Mouse (Mus musculus) myocyte (in vitro differentiated cells): ENCODE measurements around the gene Slc25a45.

ENCODE experiments used
- CEBPB ChIP-seq: IDR thresholded peaks from 2 replicates; pipeline ENCODE4 v1.6.1; 2011; ENCODE audit warnings: mild to moderate bottlenecking, moderate library complexity; ENCODE audit not compliant: poor library complexity, insufficient read depth, severe bottlenecking
- E2F4 ChIP-seq: IDR thresholded peaks from one replicate; pipeline ENCODE4 v1.6.1; 2011; ENCODE audit warnings: mild to moderate bottlenecking, control low read depth, moderate library complexity; ENCODE audit not compliant: insufficient read depth
- MAX ChIP-seq: IDR thresholded peaks from one replicate; pipeline ENCODE4 v1.6.1; 2011; ENCODE audit warnings: low read depth, mild to moderate bottlenecking, control low read depth
- POLR2A ChIP-seq: IDR thresholded peaks from one replicate; pipeline ENCODE4 v1.6.1; 2011; ENCODE audit warnings: low read depth, mild to moderate bottlenecking, control low read depth, moderate library complexity; ENCODE audit not compliant: insufficient read length
- POLR2AphosphoS2 ChIP-seq: IDR thresholded peaks from one replicate; pipeline ENCODE4 v1.6.1; 2011; ENCODE audit warnings: low read depth, control low read depth; ENCODE audit not compliant: insufficient read length
- SRF ChIP-seq: IDR thresholded peaks from one replicate; pipeline ENCODE4 v1.6.1; 2011; ENCODE audit warnings: low read depth; ENCODE audit not compliant: control insufficient read depth, insufficient read length
- TCF12 ChIP-seq: IDR thresholded peaks from one replicate; pipeline ENCODE4 v1.6.1; 2011; ENCODE audit warnings: mild to moderate bottlenecking, control low read depth; ENCODE audit not compliant: poor library complexity, insufficient read depth, severe bottlenecking
- TCF3 ChIP-seq: IDR thresholded peaks from one replicate; pipeline ENCODE4 v1.6.1; 2011; ENCODE audit warnings: low read depth, control low read depth; ENCODE audit not compliant: insufficient read length
- USF1 ChIP-seq: IDR thresholded peaks from one replicate; pipeline ENCODE4 v1.6.1; 2011; ENCODE audit warnings: low read depth, mild to moderate bottlenecking, control low read depth, moderate library complexity

DNA sequence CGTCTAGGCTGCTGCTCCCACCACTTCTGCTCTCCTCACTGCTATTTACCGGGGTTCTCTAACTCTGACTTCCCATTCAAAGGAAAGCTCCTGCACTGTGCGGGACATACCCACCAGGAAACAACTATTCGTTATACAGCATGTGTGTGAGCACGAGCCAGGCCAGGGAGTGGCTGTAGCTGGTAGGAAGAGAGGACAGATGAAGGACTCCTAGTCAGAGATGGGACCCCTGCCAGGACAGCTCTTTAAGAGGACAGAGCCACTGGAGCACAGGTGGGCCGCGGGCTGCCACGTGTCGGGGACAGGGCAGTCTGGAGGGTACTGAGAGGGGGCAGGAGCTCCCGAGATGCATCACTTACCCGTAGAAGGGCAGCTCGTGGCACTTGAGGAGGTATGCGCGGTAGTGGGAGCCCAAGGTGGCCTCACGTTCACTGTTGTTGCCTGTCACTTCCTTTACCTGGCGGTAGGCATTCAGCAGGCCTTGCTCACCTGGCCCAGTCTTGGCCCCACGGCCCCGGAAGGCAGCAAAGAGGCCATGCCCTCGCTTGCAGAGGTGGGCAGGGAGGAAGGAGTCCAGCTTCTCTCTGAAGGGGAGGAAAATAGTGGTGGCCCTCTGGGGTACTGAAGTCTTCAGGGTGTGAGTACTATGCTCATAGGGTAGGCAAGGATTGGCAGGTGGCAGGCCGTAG is 12.8 kb upstream of the Slc25a45 start:
- no peak for TF ChIP-seq POLR2A
- TF ChIP-seq TCF3 = no peak
- TF ChIP-seq USF1 = no peak
- TF ChIP-seq MAX = no peak
- no peak for TF ChIP-seq TCF12
- no peak for TF ChIP-seq POLR2AphosphoS2
- TF ChIP-seq E2F4 = no peak
- TF ChIP-seq SRF = no peak
- TF ChIP-seq CEBPB = no peak
